Mouse (Mus musculus) liver, postnatal 0 days (tissue): Measurements from ENCODE around the gene Ppp1r15a.

Source experiments
- CTCF ChIP-seq: sonication (generic); IDR thresholded peaks from 2 replicates; pipeline ENCODE4 v1.5.1; 2016; ENCODE audit warnings: antibody characterized with exemption, low read depth
- EP300 ChIP-seq: IDR thresholded peaks from 2 replicates; pipeline ENCODE4 v1.6.1; 2016; ENCODE audit warnings: antibody characterized with exemption, low read depth, mild to moderate bottlenecking

DNA sequence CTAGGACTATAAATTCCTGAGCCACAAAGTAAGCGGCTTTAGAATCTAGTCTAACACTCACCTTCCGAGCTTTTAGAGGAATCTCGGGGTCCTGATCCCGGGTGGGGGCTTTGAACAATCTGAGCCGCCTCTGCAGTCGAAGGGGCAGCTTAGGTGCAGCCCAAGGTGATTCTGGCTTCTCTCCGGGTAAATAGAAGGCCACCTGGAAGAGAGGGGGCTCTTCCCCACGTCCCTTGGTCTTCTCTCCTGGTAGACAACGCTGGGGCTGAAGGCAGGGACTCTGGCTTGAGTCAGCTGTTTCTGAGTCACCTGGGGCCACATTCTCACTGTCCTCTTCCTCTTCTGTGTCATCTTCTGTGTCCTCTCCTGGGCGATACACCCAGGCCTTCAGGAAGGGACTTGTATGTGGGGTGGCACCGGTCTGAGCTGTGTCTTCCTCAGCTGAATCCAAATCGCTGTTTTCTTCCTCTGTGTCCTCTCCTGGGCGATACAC, 2.3 kb downstream of the Ppp1r15a start:
- TF ChIP-seq CTCF = no peak
- no peak for TF ChIP-seq EP300
